Mouse (Mus musculus): ENCODE results near the gene Polr3g.

- TF ChIP-seq POLR2A (IDR thresholded peaks at IDR 0.05; ENCODE audit: insufficient read depth, low read depth, low read length) (no peak), CTCF (IDR thresholded peaks at IDR 0.05) (no peak), EP300 (IDR thresholded peaks at IDR 0.05; ENCODE audit: insufficient read depth, low read depth, low read length) (no peak)
Observed at GRCm38 (mm10) chr13:81710266-81710665, 547 bp downstream of the Polr3g start.
